Mouse (Mus musculus): Measurements from ENCODE around the gene Car14.
"Not testable (repeated sequence)": the region's sequence is repeated elsewhere in the genome, so short reads cannot be mapped to it uniquely, and the experiment has no call there.

Gene Car14

GRCm38 (mm10) chr3:95924185-95924584 lies 19.7 kb upstream of the Car14 start:
- no peak for DNase-seq

- not testable (repeated sequence) for DNase-seq
These were observed 18.9 kb upstream of the Car14 start for GRCm38 (mm10) chr3:95923429-95923828.

- not testable (repeated sequence) for DNase-seq
These were observed 16.0 kb upstream of the Car14 start for GRCm38 (mm10) chr3:95920532-95920931.

GRCm38 (mm10) chr3:95916760-95917159 lies 12.3 kb upstream of the Car14 start:
- no peak for DNase-seq

GRCm38 (mm10) chr3:95914706-95915105 lies 10.2 kb upstream of the Car14 start:
- DNase-seq, result no peak

- no peak for DNase-seq
These were observed 3.1 kb upstream of the Car14 start for GRCm38 (mm10) chr3:95907613-95908012.

GRCm38 (mm10) chr3:95906860-95907259 lies 2.4 kb upstream of the Car14 start:
- DNase-seq, result no peak

- DNase-seq, result no peak
These were observed 1.5 kb upstream of the Car14 start for GRCm38 (mm10) chr3:95905940-95906492.

- DNase-seq, result peak; percentile 61
These were observed 852 bp upstream of the Car14 start for GRCm38 (mm10) chr3:95905146-95905939.

GRCm38 (mm10) chr3:95903753-95904502 lies 563 bp downstream of the Car14 start:
- no peak for DNase-seq

GRCm38 (mm10) chr3:95902643-95903042 lies 1.8 kb downstream of the Car14 start:
- DNase-seq, result no peak

GRCm38 (mm10) chr3:95902373-95902625 lies 2.2 kb downstream of the Car14 start:
- no peak for DNase-seq

- no peak for DNase-seq
These were observed 2.7 kb downstream of the Car14 start for GRCm38 (mm10) chr3:95901616-95902372.

GRCm38 (mm10) chr3:95899800-95900524 lies 4.5 kb downstream of the Car14 start:
- DNase-seq, result no peak

- DNase-seq, result not testable (repeated sequence)
These were observed 9.0 kb downstream of the Car14 start for GRCm38 (mm10) chr3:95895501-95895900.

- peak; percentile 71 for DNase-seq
These were observed 10.0 kb downstream of the Car14 start for GRCm38 (mm10) chr3:95894317-95895160.

GRCm38 (mm10) chr3:95893606-95894316 lies 10.7 kb downstream of the Car14 start, which contains the start of gene Aph1a:
Gene Aph1a, plus strand, starts transcription at chr3:95893969.
- DNase-seq, result peak; percentile 99

- DNase-seq, result no peak
These were observed 11.4 kb downstream of the Car14 start for GRCm38 (mm10) chr3:95893126-95893525.

- DNase-seq, result no peak
These were observed 12.1 kb downstream of the Car14 start for GRCm38 (mm10) chr3:95892066-95893052.
